Mouse (Mus musculus) embryonic fibroblast, embryonic 13.5 days (primary cell): ENCODE results near the gene Sema5b. TPM values are rescaled to one million over a fixed set of nuclear protein-coding genes. Genes with fewer than 3 reads are reported as not detected.

Experiments
- H3K27ac ChIP-seq: 2 replicates; pipeline ENCODE4 v1.5.1; 2012; ENCODE audit warnings: low read length, control low read depth, inconsistent platforms; ENCODE audit not compliant: insufficient read depth
- H3K4me1 ChIP-seq: 2 replicates; pipeline ENCODE4 v1.6.1; 2011; ENCODE audit warnings: low read length; ENCODE audit not compliant: control insufficient read depth, insufficient read depth
- H3K4me3 ChIP-seq: 2 replicates; pipeline ENCODE4 v1.5.1; 2011; ENCODE audit warnings: mild to moderate bottlenecking, control low read depth, low read length; ENCODE audit not compliant: insufficient read depth
- CTCF ChIP-seq: IDR thresholded peaks from 2 replicates; pipeline ENCODE4 v1.5.1; 2011; ENCODE audit warnings: mild to moderate bottlenecking, control low read depth, low read length, moderate library complexity, borderline replicate concordance; ENCODE audit not compliant: insufficient read depth
- POLR2A ChIP-seq: IDR thresholded peaks from 2 replicates; pipeline ENCODE4 v1.6.1; 2011; ENCODE audit warnings: low read depth, mild to moderate bottlenecking, control low read depth, low read length, moderate library complexity
- polyA plus RNA-seq: library from polyadenylated mRNA; stranded (reverse); fragments of >200 nt; gene quantifications from 2 replicates; pipeline ENCODE4 v1.2.4, GENCODE M21; 2011; ENCODE audit warnings: low read depth; ENCODE audit not compliant: missing spikeins, insufficient read length

Gene Sema5b
- polyA plus RNA-seq, result 1.3 TPM in 2 replicates

DNA sequence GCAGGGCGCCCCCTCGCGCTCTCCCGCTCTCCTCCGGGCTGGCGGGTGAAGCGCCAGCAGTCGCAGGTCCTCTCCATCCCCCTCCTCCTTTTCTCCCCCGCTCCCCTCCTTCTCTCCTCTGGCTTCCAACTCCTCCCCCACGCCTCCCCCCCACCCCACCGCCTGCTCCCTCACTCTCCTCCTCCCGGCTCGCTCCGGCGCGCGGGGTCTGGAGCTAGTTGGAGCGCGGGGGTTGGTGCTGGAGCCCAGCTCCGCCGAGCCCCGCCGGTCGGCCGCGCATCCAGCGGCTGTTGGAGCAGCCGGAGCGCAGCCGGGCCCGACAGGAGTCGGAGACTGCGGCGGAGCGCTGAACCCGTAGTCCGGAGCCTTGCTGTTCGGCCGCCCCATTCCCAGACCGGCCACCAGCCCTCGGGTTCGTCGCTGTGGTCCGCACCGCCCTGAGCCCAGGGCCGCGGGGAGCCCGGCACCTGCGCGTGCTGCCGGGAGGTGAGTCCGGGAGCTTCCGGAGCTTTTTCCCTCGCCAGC is at the start of gene Sema5b:
TSS of gene Sema5b (plus strand) at position 29 of the 525 bp plus-strand sequence.
- H3K4me1 ChIP-seq, result no peaks in the 10 kb centered on the region
- H3K27ac ChIP-seq, result no peak within 1 kb of the TSS
- 0 out of 2 replicates have a peak, but pooled peaks have one; percentile 33 for TF ChIP-seq CTCF
- no peak for TF ChIP-seq POLR2A
- H3K4me3 ChIP-seq, result peak within 1 kb of the TSS; percentile 44

- TF ChIP-seq CTCF, result no peak
- no peak for TF ChIP-seq POLR2A
- H3K4me3 ChIP-seq, result no peak overlapping the region
- H3K27ac ChIP-seq, result peak overlapping the region; percentile 77; the same call in 1 of the 2 replicates
- peaks cover 2% of the 10 kb centered on the region; the same call in 1 of the 2 replicates for H3K4me1 ChIP-seq
Measured at GRCm38 (mm10) chr16:35500342-35500741, 40.6 kb upstream of the Sema5b start.

DNA sequence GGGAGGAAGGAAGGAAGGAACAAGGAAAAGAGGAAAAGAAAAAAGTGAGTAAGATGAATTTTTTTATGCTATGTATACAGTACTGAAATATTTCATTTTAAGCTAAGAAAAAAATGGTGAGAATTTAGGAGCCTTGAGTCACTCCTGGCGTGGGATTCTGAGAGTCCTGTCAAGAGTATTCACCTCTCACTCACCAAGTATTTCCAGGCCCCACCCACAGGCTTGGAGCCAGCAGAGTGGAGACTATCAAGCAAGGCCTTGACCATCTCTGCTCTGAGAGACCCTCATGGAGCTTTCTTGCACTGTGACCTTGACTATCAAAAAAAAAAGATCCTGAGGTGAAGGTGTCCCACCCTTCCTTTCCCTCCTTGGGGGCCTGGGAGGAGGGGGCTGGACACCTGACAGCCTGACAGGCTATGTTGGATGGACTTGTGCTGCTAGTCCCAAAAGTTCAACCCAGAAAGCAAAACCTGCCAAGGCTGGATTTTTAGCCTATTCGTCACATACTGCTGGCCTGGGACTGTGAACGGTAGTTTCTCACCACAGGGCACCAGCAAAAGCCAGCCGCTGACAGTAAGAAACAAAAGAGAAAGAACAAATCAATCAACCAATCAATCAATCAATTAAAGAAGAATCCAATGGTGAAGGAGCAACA is 39.7 kb upstream of the Sema5b start:
- no peak overlapping the region for H3K4me3 ChIP-seq
- peaks cover 2% of the 10 kb centered on the region; the same call in 1 of the 2 replicates for H3K4me1 ChIP-seq
- TF ChIP-seq POLR2A (no peak), CTCF (no peak)
- H3K27ac ChIP-seq, result peak overlapping the region; percentile 86

GRCm38 (mm10) chr16:35502456-35502855 is 38.5 kb upstream of the Sema5b start:
- no peak for TF ChIP-seq CTCF
- TF ChIP-seq POLR2A, result no peak
- no peak overlapping the region for H3K27ac ChIP-seq
- H3K4me1 ChIP-seq, result peaks cover 2% of the 10 kb centered on the region; the same call in 1 of the 2 replicates
- no peak overlapping the region for H3K4me3 ChIP-seq

DNA sequence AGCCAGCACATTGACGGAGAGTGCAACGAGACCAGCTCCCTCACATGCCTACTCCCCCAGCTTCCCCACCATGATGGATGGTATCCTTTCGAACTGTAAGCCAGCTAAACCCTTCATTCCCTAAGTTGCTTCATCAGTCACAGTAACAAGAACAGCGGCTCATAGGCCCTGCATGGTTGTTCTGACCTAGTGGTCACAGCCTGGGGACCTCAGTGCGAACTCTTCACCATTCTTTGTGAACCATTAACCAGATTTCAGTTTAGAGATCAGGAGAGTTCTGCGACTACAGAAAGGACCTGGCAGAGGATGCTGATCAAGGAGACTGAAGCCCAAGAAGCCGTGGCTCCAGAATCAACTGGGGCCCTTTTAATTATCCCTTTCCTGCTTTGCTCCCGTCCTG is 36.7 kb upstream of the Sema5b start:
- TF ChIP-seq CTCF (no peak), POLR2A (no peak)
- Histone ChIP-seq H3K27ac (no peak overlapping the region), H3K4me3 (no peak overlapping the region), H3K4me1 (peaks cover 13% of the 10 kb centered on the region)

DNA sequence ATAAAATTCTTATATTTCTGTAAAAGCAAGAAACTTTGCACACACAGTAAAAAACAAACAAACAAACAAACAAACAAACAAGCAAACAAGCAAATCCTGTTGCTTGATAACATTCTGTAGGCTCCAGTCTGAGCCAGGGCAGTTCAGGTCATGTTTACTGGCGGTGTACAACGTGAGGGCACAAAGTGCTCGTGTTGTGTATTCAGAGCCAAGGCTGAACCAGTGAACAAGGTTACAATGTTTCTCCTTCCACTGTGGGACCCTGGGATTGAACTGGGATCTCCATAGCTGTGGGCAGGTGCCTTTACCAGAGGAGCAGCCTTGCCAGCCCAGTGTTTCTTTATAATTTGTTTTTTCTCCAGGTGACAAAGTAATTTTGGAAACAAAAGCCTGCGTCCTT is 35.2 kb upstream of the Sema5b start:
- no peak for TF ChIP-seq POLR2A
- TF ChIP-seq CTCF, result no peak
- H3K27ac ChIP-seq, result no peak overlapping the region
- H3K4me3 ChIP-seq, result no peak overlapping the region
- H3K4me1 ChIP-seq, result peaks cover 21% of the 10 kb centered on the region

- TF ChIP-seq CTCF (no peak), POLR2A (no peak)
- H3K4me1 ChIP-seq, result peaks cover 18% of the 10 kb centered on the region
- H3K27ac ChIP-seq, result peak overlapping the region; percentile 76
- no peak overlapping the region for H3K4me3 ChIP-seq
Measured at GRCm38 (mm10) chr16:35508581-35508980, 32.4 kb upstream of the Sema5b start.

DNA sequence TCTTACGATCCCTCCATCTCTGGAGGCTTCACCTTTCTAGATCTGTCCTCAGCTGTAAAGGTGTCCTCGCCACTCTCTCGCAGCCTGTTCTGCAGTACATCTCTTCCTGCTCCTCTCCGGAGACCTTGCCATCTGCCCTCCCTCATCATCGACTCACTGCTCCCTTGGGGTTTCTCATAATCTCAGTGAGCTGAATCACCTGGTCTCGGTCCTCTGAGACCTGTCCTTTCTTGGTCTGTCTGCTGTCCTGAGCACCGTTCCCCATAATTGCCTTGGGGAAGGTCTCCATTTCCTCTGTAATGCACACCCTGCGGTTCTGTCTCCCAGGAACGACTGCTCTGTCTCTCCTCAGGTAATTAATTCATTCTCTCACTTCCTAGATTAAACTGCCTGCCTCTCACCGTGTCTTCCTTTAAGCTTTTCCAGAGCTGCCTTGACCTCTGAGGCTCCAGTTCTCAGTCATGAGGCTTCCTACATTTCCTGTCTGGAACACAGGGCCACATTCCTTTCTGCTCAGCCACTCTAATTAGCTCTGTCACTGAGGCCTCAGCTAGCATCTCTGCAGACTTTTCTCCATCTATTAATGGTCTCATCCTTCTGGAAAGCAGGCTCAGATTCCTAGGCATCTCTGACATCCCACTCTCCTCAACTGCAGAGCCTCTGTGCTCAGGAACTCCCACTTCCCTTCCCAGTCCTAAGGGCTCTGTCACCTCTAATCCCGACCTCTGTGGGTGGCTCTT is 31.4 kb upstream of the Sema5b start:
- H3K4me1 ChIP-seq, result peaks cover 18% of the 10 kb centered on the region
- H3K27ac ChIP-seq, result peak overlapping the region; percentile 76
- TF ChIP-seq POLR2A (no peak), CTCF (no peak)
- no peak overlapping the region for H3K4me3 ChIP-seq

- H3K27ac ChIP-seq, result no peak overlapping the region
- TF ChIP-seq POLR2A (no peak), CTCF (no peak)
- H3K4me3 ChIP-seq, result no peak overlapping the region
- H3K4me1 ChIP-seq, result peaks cover 5% of the 10 kb centered on the region; the same call in 1 of the 2 replicates
Measured at GRCm38 (mm10) chr16:35515977-35516612, 24.9 kb upstream of the Sema5b start.
